Mouse (Mus musculus): Measurements from ENCODE around the gene Il10rb. TPM values are rescaled to one million over a fixed set of nuclear protein-coding genes. Genes with fewer than 3 reads are reported as not detected.
A peak's percentile ranks its signal among the peaks of the same experiment; 100 is the strongest.

Gene Il10rb
- total and polyA plus RNA-seq, 3 experiments: 32.1 to 37.9 (median 36.1) TPM

DNA sequence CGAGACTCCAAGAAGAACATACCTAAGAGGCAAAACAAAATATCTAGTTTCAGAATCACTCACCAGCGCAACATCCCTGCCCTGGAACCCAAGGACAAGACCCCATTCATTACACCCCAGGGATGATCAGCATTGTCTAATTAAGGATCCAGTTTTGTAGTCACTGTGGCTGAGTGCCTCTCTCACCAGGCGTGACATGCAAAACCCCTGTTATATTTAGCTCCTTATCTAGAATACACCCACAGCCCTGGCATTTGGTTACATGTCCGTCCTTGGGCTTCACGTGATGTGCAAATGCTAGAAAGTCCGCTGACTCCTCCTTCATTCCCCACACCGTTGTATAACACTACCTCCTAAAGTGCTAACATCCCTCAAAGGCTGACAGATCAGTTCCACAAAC lies 11.0 kb downstream of the Il10rb start (continued):
- TF ChIP-seq KAT2A (IDR thresholded peaks at IDR 0.05; ENCODE audit: insufficient replicate concordance, low read length) (no peak), UBTF (IDR thresholded peaks at IDR 0.05; ENCODE audit: low read depth, low read length) (no peak), RCOR1 (conservative IDR thresholded peaks at IDR 0.05; ENCODE audit: low read depth, low read length) (peak; percentile 86), ZKSCAN1 (IDR thresholded peaks at IDR 0.05; ENCODE audit: borderline replicate concordance, low read depth, low read length) (no peak), IRF4 (IDR thresholded peaks at IDR 0.05; ENCODE audit: low read depth, low read length) (peak; percentile 88), MAX (IDR thresholded peaks at IDR 0.05; ENCODE audit: low read length) (peak; percentile 83), CTCF (conservative IDR thresholded peaks at IDR 0.05 in 1 of 2, IDR thresholded peaks at IDR 0.05 in 1 of 2; ENCODE audit: low read depth in 2 of 2, low read length in 2 of 2) (no peak), MAFK (IDR thresholded peaks at IDR 0.05; ENCODE audit: insufficient replicate concordance, low read length) (peak; percentile 76; the same call in 1 of the 2 replicates), E2F4 (IDR thresholded peaks at IDR 0.05; ENCODE audit: insufficient replicate concordance, low read depth, low read length) (no peak), TBP (conservative IDR thresholded peaks at IDR 0.05; ENCODE audit: low read depth, low read length) (no peak), BHLHE40 (IDR thresholded peaks at IDR 0.05; ENCODE audit: low read depth, low read length) (peak; percentile 100), USF1 (IDR thresholded peaks at IDR 0.05; ENCODE audit: low read depth, low read length) (peak; percentile 74), ZNF384 (IDR thresholded peaks at IDR 0.05; ENCODE audit: low read depth, low read length) (peak; percentile 46; the same call in 1 of the 2 replicates), GABPA (IDR thresholded peaks at IDR 0.05; ENCODE audit: insufficient replicate concordance, low read depth, low read length) (no peak)

DNA sequence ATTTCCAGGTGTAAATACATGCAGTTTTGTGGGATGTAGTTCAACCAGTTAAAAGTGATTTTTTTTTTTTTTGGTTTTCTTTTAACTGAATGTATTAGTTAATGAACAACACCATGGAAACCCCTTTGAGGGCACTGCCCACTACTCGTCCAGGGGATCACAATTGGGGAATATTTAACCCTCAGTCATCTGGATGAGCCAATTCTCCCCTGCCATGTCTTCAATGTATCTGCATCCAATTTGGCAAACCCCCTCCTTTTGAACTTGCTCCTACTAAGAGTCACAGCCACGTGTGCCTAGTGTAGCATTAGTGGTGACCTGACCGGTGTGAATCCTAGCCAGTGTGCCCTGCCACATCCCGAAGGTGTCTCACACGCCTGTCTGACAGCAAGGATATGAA lies 12.6 kb downstream of the Il10rb start:
- in situ Hi-C loops (cut with MboI; ENCODE audit: low pct_ligation_motif_present, low pct_unique_long_range_greater_than_20kb, low sequenced_read_pairs): no loop called here
- H3K9ac ChIP-seq (ENCODE audit: insufficient read depth, low read depth): no peak overlapping the region
- dilution Hi-C loops (cut with MboI; ENCODE audit: extremely low pct_ligation_motif_present, extremely low pct_unique_long_range_greater_than_20kb, low sequenced_read_pairs): no loop called here
- no peaks in the 10 kb centered on the region for H3K79me2 ChIP-seq (replicated peaks; ENCODE audit: control insufficient read depth, extremely low read depth, insufficient read depth, poor library complexity, severe bottlenecking)
- DNase-seq (ENCODE audit: extremely low read depth): no peak
- peaks cover 21 to 51% of the 10 kb centered on the region in 2 experiments for H3K4me1 ChIP-seq (ENCODE audit: control insufficient read depth in 1 of 2, insufficient read depth in 2 of 2)
- H3K9me3 ChIP-seq (replicated peaks; ENCODE audit: low read length): no peaks in the 10 kb centered on the region
- TF ChIP-seq JUND (conservative IDR thresholded peaks at IDR 0.05; ENCODE audit: low read depth, low read length): no peak
- no peak for TF ChIP-seq POLR2A (IDR thresholded peaks at IDR 0.05; ENCODE audit: low read depth, low read length)
- TF ChIP-seq ZC3H11A (IDR thresholded peaks at IDR 0.05; ENCODE audit: low read depth, low read length): no peak
- no peak for TF ChIP-seq ZKSCAN1 (IDR thresholded peaks at IDR 0.05; ENCODE audit: borderline replicate concordance, low read depth, low read length)
- no peak for TF ChIP-seq USF1 (IDR thresholded peaks at IDR 0.05; ENCODE audit: low read depth, low read length)
- TF ChIP-seq POLR2AphosphoS2 (IDR thresholded peaks at IDR 0.05; ENCODE audit: low read depth, low read length): no peak
- no peak for TF ChIP-seq RAD21 (IDR thresholded peaks at IDR 0.05; ENCODE audit: low read depth, low read length)
- no peak for TF ChIP-seq MAX (IDR thresholded peaks at IDR 0.05; ENCODE audit: low read length)
- TF ChIP-seq ZNF384 (IDR thresholded peaks at IDR 0.05; ENCODE audit: low read depth, low read length): no peak
- no peak overlapping the region for H3K27ac ChIP-seq (ENCODE audit: insufficient read depth, low read depth)
- H3K36me3 ChIP-seq (replicated peaks in 1 of 2; ENCODE audit: control insufficient read depth in 1 of 2, insufficient read depth in 1 of 2, low read length in 1 of 2): peaks cover 71 to 92% of the 10 kb centered on the region in 2 experiments
- H3K4me2 ChIP-seq (ENCODE audit: insufficient read depth, low read depth, poor library complexity, severe bottlenecking): no peak overlapping the region
- no peak overlapping the region for H3K4me3 ChIP-seq (replicated peaks in 1 of 3; ENCODE audit: low read depth in 2 of 3, low read length in 2 of 3, poor library complexity in 1 of 3)
- no peaks in the 10 kb centered on the region for H3K27me3 ChIP-seq (replicated peaks)

Measured in CH12.LX (cell line).